Mouse (Mus musculus) liver, adult 2 months (tissue): ENCODE data around the gene Abcc8.

Source experiments
- CTCF ChIP-seq: fragments of 200-500 bp; IDR thresholded peaks from 2 replicates; pipeline ENCODE4 v1.5.1; 2011; ENCODE audit warnings: low read depth, low read length, control low read depth
- POLR2A ChIP-seq: fragments of 200-500 bp; IDR thresholded peaks from 2 replicates; pipeline ENCODE4 v1.6.1; 2011; ENCODE audit warnings: low read length, control low read depth; ENCODE audit not compliant: insufficient read depth; ENCODE audit errors: extremely low read depth

DNA sequence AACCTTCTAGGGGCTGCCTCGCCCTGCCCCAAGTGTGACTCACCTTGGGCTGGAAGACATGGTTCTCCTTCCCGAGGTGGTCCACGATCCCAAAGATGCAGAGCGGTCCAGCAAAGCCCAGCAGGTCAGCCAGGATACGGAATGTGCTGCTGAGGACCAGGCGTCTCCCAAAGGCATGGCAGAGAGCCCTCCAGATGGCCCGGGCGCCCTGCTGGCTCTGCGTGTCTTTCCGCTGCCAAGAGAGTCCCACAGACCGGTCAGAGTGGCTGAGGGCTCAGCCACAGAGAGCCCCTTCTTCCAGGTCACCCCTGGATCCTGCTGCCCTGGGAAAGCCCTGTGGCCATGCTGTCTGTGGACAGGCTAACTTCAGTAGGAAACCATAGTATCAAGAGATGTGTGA is 14.0 kb downstream of the Abcc8 start:
- TF ChIP-seq CTCF, result no peak
- TF ChIP-seq POLR2A, result no peak
